Mouse (Mus musculus): ENCODE results near the gene 4930432K21Rik. TPM values are rescaled to one million over a fixed set of nuclear protein-coding genes. Genes with fewer than 3 reads are reported as not detected.

The 4930432K21Rik gene
- under 1 TPM; 0.33 to 0.37 TPM for total RNA-seq (2021)
- long read RNA-seq, experiment 1, result 0 reads
- long read RNA-seq, experiment 2, partial matches to known transcripts, result 0 of 1 reads
- long read RNA-seq, experiment 2, other reads (novel, unspliced or antisense), result 0 of 1 reads

DNA sequence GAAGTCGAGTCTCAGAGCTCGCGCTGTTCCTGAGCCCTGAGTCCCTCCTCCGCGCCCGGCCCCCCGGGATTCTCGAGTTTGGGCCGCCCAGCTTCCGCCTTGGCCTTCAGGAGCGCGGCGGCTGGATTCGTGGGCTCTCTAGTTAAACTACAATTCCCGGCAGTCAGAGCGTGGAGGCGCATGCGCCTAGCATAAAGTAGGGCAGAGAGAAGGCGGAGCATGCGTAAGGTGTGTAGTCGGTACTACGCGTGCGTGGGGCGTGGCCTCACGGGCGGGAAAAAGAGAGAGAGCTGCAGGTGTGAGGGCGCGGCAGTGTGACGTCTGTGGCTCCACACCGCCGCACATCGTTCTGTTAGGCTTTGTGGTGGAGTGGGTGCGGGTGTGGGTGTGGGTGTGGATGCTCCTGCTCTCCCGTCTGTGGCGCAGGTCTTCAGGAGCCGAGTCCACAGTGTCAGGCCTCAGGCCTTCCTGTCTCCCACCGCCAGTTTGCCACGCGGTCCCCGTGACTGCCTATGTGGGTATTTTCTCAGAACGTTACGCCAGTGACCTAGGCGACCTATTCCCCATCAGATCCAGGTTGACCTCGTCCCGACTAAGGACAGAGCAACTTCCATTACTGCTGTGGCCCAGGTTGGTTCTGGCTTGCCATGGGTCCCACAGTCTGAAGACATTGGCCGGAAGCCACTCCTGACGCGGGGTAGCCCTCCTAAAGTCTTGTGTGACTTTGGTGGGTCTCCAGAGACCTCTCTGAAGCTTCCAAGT lies at the start of gene 4930432K21Rik, which contains the start of gene Cc2d1a:
TSS of gene 4930432K21Rik (plus strand) at position 257 of the 762 bp plus-strand sequence.
TSS of gene Cc2d1a (minus strand) at position 168 of the 762 bp plus-strand sequence.
- DNase-seq, result peak; percentile 90 to 93
- intact Hi-C loops (cut with DNase I), result no loop called here

DNA sequence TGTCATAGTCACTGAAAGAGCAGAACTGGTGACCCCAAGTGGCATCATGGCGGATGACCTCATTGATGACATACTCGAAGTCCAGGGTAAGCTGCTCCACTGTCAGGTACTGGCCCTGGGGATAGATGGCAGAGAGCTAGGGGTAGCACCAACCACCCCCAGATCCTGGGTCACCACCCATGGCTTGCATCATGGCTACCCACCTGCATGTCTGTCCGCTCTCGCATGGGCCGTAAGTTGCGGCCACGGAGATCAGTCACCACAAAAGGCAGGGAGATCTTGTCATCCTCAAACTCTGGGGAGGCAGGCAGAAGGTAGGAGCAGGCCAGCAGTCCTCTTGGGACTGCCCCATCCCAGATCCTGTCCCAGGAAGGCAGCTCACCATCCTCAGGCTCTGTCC lies 49.4 kb upstream of the 4930432K21Rik start:
- intact Hi-C loops (cut with DNase I), result no loop called here
- no peak for DNase-seq

DNA sequence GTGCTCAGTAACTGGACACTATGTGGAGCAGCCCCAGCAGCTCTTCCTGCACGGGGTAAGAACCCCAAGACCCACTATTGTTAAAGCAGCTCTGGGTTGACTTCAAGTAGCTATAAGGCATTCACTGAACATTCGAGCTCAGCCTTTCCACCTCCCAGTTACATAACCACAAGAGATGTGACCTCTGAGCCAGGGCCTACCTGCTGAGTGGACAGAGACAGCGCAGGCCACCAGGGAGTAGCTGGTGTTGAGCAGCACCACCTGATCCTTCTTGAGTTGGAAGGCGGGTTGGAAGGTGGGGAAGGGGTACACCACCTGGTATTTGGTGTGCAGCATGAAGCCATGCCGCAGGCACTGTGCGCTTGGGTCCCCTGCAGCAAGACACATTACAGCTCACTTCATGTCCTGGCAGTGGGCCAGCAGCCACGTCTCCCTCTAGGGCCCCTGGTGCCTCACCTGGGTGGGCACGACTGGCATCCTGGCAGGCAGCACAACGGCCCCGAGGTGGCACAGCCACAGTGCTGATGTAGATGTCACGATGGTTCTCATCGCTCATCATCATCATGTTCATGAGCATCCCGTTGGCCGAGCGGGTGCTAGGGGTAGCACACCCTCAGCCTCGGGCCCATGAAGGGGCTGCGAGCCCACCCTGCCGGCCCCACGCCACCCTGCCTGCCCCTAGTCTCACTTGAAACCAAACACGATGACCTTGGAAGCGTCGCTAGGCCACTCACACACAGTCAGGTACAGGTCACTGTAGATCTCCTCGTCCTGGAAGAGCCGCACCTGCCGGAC lies 46.2 kb upstream of the 4930432K21Rik start:
- intact Hi-C loops (cut with DNase I), result no loop called here
- no peak for DNase-seq

DNA sequence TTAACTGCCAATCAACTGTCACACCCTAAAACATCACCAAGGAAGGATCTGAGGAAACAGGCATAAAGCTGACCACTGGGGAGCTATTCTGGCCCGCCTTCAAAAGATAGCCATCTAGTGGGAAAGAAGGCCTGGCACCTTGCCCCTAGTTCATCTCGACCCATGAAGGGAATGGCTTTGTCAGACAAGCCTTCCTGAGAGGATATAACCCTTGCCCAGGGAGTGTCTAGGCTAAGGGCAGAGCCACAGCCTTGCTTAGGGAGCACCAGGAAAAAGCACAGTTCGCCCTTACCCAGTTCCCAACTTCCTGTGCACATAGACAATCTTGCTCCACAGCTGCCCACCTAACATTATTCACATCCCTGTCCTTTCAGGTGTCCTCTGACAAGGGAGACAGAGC lies 44.2 kb upstream of the 4930432K21Rik start:
- no peak for DNase-seq
- intact Hi-C loops (cut with DNase I), result no loop called here

DNA sequence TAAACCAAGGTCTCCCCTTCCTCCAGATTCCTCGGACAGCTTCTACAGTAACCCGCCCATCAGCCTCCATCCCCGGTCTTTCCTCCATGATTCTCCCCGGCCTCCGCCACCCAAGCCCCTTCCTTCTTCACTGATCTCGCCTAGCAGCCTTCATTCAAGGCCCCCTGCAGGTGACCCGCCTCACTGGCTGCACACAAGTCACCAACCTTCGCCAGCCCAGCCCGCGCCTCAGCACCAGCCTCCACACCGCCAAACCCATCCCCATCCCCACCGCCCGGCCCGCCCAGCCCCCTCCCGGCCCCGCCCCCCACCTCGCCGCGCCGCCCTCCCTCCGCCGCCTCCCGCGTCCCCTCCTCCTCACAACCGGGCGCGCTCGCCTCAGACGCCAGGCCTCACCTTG lies 43.6 kb upstream of the 4930432K21Rik start:
- DNase-seq, result no peak
- intact Hi-C loops (cut with DNase I), result no loop called here

DNA sequence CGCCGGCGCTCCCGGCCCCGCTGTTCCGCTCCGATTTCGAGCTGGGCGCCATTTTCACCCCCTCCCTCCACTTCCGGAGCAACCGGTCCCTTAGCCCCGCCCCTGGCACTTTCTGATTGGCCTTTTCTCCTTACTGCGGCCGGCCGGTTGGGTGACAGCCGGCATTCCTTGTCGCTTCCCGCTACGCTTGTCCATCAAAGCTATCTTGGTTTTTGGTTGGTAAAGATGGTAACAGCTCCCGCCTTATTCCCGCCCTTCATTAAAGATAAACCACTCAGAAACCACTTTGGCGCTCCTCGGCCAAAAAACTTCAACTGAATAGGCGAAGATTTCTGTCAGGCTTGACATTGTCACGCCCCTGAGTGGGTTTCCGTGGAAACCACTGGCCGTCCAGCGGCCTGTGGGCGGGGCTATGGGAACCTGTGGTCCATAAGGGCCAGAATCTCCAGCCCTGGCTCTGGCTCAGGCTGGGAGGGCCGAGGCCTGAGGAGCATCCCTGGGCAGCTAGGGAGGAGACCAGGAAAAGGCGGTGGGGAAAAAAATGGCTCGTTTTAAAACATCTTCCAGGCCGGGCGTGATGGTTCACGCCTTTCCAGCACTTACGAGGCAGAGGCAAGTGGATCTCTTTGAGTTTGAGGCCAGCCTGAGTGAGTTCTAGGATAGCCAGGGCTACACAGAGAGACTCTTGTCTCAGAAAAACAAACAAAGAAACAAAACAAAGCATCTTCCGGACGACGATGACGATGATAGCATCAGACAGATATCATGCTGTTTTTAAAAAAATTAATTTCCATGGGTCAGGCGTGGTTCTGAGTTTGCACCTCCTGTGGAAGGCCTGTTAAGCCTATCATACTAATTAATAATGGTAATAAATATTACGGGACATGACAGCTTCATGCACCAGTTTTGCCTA lies 42.9 kb upstream of the 4930432K21Rik start, which contains the start of gene Dcaf15:
TSS of gene Dcaf15 (minus strand) at position 72 of the 913 bp plus-strand sequence.
- intact Hi-C loops (cut with DNase I), result loop anchor here (5.0 kb wide), 1 partner anchor 63 kb away; the partner anchor contains the start of genes Il27ra and Rln3
- peak; percentile 97 for DNase-seq

DNA sequence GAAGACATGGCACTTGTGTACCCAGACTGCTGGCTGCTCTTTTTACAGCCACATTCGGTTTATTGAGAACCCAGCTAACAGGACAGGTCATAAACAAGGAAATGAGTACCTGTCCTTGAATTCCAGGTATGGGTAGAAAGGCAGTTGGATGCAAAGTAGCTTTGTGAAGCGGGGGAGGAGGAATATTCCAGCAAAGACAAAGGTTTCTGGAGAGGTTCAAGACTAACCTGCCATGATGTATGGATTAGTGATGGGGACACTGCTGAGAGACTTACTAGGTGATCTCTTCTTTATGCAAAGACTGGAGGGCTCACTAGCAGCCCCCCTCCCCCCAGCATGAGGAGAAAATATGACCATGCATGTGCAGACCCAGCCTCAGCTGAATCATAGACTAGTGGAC lies 42.1 kb upstream of the 4930432K21Rik start:
- intact Hi-C loops (cut with DNase I), result loop anchor here (5.0 kb wide), 1 partner anchor 63 kb away; the partner anchor contains the start of genes Il27ra and Rln3

DNA sequence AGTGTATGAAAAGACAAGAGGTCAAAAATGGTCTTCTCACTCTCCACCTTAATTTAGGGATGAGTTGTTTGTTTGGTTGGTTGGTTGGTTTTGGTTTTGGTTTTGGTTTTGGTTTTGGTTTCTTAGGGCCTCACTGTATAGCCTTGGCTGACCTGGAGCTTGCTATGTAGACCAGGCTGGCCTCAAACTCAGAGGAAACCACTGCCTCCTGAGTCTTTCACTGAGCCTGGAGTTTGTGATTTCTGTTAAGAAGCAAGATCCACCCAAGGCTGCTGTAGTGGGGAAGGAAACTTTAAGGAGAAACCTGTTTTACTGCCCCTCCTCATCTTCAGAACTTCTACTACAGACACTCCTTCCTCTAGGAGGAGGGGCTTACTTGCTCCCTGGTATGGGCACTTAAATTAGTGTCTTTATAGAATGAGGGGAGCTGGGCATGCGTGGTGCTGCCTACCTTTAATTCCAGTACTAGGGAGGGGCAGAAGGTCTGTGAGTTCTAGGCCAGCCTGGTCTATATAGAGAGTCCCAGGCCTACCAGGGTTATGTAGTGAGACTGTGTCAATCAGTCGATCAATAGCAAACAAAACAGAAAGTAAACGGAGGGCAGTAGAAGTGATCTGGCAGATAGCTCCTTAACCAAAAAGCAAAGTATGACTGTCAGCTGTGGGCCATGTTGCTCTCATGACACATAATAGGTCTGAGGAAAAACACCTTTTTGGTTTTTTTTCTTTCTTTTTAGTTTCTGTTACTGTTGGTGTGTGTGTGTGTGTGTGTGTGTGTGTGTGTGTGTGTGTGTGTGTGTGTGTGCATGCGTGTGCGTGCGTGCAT lies 41.4 kb upstream of the 4930432K21Rik start:
- intact Hi-C loops (cut with DNase I), result loop anchor here (5.0 kb wide), 1 partner anchor 64 kb away; the partner anchor contains the start of genes Il27ra and Rln3
- DNase-seq, result no peak

More for the DNA sequence above, 42.1 kb upstream of the 4930432K21Rik start:
- no peak for DNase-seq

DNA sequence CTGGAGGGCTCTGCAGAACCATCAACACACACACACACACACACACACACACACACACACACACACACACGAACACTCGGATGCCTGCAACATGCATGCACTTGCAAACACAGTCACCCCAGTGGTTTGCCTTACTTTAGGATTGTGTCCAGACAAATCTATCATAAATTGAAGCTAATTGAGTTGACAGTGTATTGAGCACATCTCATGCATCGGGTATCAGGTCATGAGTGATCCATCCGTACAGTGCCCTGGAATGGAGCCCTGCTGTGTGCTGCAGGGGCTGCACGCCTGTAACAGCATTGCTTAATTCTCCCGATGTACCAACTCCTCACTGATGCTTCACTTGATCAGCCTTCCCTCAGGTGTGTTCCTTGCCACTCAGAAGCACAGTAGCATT lies 32.2 kb upstream of the 4930432K21Rik start:
- no peak for DNase-seq
- intact Hi-C loops (cut with DNase I), result no loop called here

DNA sequence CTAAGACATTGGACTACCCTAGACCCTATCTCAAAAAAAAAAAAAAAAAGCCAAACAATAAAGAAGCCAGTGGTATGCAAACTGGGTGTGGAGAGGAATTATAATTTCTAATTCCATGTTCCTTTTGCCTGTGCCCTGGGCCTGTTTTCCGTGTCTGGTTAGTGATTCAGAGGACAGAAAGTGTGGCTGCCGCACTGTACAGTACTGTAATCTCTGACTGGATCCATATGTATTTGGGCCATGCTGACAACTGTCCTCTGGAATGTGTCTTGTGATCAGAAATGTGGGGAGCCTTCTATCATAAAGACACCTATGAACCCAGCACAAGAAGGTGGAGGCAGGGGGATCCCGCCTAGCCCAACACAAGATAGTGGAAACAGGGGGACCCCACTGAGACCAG lies 25.7 kb upstream of the 4930432K21Rik start:
- no peak for DNase-seq
- intact Hi-C loops (cut with DNase I), result no loop called here

DNA sequence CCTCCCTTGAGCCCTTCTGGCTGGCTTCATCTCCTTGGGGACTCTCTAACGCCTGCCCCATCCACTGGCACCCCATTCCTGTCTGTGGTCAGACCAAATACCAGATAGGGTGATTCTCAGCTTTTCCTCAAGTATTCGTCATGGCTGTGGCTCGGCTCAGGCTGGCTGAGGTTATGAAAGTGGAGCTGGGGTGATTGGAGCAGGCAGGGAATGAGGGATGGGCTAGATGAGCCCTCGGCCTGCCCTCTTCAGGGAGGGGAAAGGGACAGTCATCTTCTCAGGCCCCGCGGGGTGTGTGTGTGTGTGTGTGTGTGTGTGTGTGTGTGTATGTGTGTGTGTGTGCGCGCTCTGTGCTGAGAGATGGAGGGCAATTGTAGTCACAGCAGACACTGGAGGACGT lies 22.2 kb upstream of the 4930432K21Rik start, which contains the start of gene Podnl1:
TSS of gene Podnl1 (plus strand) at position 334 of the 400 bp plus-strand sequence.
- peak in 1 of 2 experiments; percentile 30 for DNase-seq
- intact Hi-C loops (cut with DNase I), result no loop called here

DNA sequence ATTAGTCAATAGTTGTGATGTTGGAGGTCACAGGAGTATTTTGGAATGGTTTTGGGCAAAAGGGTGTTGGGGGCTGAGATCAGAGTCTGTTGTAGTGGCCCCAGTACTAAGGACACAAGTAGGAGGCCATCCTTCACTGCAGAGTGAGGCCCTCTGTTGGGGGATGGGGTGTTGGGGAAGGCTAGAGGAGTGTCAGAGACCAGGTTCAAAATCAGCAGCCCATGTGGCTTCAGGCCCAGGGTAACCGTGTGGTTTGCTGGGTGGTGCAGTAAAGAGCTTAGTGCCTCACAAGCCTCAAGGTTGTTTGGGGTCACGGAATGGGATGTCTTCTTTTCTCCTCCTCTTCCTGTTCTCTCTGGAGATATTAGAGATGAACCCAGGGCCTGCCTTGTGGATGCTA lies 21.1 kb upstream of the 4930432K21Rik start:
- intact Hi-C loops (cut with DNase I), result no loop called here
- no peak for DNase-seq

DNA sequence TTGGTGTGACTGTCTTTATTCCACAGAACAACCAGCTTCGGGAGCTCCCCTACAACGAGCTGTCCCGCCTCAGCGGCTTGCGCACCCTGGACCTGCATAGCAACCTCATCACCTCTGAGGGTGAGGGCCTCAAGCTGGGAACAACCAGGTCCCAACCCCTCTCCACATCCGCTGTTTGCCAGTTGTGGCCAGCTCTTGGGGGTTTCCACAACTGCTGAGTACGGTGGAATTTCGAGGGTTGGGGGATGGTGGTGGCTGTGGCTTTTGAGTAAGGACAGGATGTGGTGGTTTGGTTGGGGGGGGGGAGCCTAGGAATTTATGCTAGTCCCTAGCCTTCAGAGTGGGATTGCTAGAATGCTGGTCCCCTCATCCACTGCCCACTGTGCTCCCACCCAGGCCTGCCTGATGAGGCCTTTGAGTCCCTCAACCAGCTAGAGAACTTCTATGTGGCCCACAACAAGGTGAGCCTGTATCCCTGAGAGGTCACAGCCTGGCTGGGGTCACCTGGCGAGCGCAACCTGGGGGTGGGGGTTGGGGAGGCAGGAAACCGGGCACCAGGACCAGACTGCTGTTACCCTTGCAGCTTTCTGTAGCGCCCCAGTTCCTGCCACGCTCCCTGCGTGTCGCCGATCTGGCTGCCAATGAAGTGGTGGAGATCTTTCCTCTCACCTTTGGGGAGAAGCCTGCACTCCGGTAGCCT lies 20.5 kb upstream of the 4930432K21Rik start:
- intact Hi-C loops (cut with DNase I), result no loop called here
- no peak for DNase-seq

DNA sequence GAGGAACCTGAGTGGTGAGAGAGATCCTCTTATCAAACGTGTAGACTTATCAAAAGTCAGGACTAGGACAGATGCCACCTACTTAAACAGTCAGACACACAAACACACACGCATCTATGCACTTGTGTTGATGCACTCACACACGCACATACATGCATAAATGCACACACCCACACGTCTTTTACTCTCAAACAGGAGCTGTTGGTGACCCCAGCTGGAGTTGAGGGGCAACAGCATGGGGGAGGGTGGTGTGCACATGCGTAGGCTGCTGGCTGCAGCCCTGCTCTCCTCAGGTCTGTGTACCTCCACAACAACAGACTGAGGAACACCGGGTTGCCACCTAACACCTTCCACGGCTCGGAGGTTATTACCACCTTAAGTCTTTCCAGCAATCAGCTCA lies 19.5 kb upstream of the 4930432K21Rik start:
- intact Hi-C loops (cut with DNase I), result no loop called here
- DNase-seq, result no peak

DNA sequence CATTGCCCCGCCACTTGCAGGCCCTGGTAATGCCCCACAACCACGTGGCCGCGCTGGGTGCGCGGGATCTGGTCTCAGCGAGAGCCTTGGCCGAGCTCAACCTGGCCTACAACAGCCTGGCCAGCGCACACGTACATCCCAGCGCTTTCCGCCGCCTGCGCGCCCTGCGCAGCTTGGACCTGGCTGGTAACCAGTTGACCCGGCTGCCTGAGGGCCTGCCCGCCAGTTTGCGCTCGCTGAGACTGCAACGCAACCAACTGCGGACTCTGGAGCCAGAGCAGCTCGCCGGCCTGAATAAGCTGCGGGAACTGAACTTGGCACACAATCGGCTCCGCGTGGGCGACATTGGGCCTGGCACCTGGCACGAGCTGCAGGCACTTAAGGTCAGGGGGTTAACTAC lies 17.0 kb upstream of the 4930432K21Rik start:
- peak; percentile 25 to 26 for DNase-seq
- intact Hi-C loops (cut with DNase I), result no loop called here

DNA sequence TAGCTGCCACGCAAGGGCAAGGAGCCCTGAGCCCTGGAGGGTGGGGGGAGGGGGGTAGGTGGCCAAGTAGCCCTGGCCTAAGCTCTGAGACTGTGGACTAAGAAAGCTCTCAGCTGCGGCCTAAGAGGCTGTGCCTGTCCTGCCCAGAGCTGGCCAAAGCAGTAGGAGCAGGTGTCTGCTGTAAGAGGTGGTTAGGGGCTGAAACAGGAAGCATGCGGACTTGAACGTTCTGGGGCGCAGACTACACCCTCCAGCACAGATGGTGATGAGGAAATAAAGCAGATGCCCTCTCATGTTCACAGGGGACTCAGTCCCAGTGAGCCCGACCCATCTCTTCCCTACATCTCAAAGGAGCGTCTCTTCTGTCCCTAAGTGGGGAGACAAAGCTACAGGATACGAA lies 15.6 kb upstream of the 4930432K21Rik start:
- no peak for DNase-seq
- intact Hi-C loops (cut with DNase I), result no loop called here

DNA sequence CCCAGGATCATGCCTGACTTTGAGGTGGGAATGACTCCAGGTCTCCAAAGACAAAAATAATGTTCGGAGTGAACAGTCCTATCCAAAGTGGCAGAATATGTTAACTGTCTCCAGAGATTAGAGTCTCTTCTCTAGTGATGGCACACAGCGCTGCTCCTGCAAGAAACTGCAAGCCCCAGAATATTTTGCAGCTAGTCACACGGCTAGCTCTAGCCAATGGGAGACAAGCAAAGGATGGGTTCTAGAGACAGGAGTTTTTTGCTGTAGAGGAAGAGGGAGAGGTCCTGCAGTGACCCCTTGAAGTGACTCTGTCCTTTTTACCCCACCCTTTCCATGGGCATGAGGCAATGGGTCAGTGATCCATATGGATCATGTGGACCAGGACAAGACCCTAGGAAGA lies 10.0 kb upstream of the 4930432K21Rik start:
- DNase-seq, result no peak
- intact Hi-C loops (cut with DNase I), result no loop called here

DNA sequence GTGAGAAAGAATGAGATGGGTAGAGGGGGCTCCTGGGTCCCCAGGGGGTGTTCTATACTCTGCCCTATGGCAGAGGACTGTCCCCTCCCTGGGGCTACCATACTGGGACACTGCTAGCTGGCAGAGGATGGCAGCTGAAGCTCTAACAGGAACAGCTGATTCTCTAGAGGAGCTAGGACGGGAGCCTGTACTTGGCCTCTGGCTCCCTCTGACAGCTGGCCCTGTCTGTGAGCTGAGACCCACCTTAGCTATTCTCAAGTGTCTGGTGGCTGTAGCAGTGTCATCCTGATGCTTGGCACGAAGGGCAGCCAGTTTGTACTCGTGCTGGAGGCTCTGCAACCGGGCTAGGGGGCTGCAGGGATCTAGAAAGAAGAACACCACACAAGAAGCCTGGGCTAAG lies 7.0 kb upstream of the 4930432K21Rik start:
- no peak for DNase-seq
- intact Hi-C loops (cut with DNase I), result no loop called here

All from heart, postnatal 14 days (tissue).